In genomic region chr14:12821831-12822490, GRCm38 (mm10) we compare ENCODE assay signal across 8 mouse cellular contexts. TPM values are rescaled to one million over a fixed set of nuclear protein-coding genes. Genes with fewer than 3 reads are reported as not detected.
DNase-seq lines count a peak whose midpoint lies in the region; ATAC-seq and TF ChIP-seq lines count a peak whose summit lies in the region.

No protein-coding gene starts in this region.

- DNase-seq in gastrocnemius, adult 2 months, result no peak
- no peak for DNase-seq in gastrocnemius, postnatal 25 days
- DNase-seq in adrenal gland, postnatal 25 days, result peak; percentile 35
- peak; percentile 6 to 14 for DNase-seq in heart, postnatal 14 days
- peak; percentile 71 to 74 for DNase-seq in left cerebral cortex, postnatal 25 days (ENCODE audit: low spot score in 2 of 2)

- peak overlapping the region; percentile 60 for H3K9ac ChIP-seq in embryonic facial prominence, embryonic 12.5 days
- H3K9ac ChIP-seq in neural tube, embryonic 13.5 days, result peak overlapping the region; percentile 97

- H3K4me3 ChIP-seq in gastrocnemius, adult 2 months, result peak overlapping the region; percentile 32
- peak overlapping the region; percentile 52 for H3K4me3 ChIP-seq in embryonic facial prominence, embryonic 12.5 days
- H3K4me3 ChIP-seq in neural tube, embryonic 13.5 days, result peak overlapping the region; percentile 83

- H3K9me3 ChIP-seq in embryonic facial prominence, embryonic 12.5 days, result no peaks in the 10 kb centered on the region
- H3K9me3 ChIP-seq in neural tube, embryonic 13.5 days, result no peaks in the 10 kb centered on the region

- no peak for TF ChIP-seq CTCF in gastrocnemius, adult 2 months (IDR thresholded peaks at IDR 0.05)

- H3K36me3 ChIP-seq in embryonic facial prominence, embryonic 12.5 days, result no peaks in the 10 kb centered on the region
- H3K36me3 ChIP-seq in neural tube, embryonic 13.5 days, result no peaks in the 10 kb centered on the region

- H3K4me1 ChIP-seq in embryonic facial prominence, embryonic 12.5 days, result no peaks in the 10 kb centered on the region
- H3K4me1 ChIP-seq in neural tube, embryonic 13.5 days (replicated peaks), result peaks cover 38% of the 10 kb centered on the region

- H3K4me2 ChIP-seq in embryonic facial prominence, embryonic 12.5 days (replicated peaks), result peak overlapping the region; percentile 87
- H3K4me2 ChIP-seq in neural tube, embryonic 13.5 days, result peak overlapping the region; percentile 70

- peak; percentile 85 for ATAC-seq in embryonic facial prominence, embryonic 12.5 days (ENCODE audit: insufficient number of reproducible peaks, insufficient read depth, low FRiP score, low TSS enrichment)
- peak; percentile 78 for ATAC-seq in neural tube, embryonic 13.5 days (ENCODE audit: low read depth)
- no peak for ATAC-seq in activated CD4-positive, CD25-positive, alpha-beta regulatory T cell, adult 4 months

- under 1% methylated on average over 52 of the region's 58 CpGs for WGBS in embryonic facial prominence, embryonic 12.5 days
- under 1% methylated on average over 56 of the region's 58 CpGs for WGBS in neural tube, embryonic 13.5 days

- H3K27ac ChIP-seq in gastrocnemius, adult 2 months, result no peak overlapping the region
- peak overlapping the region; percentile 60 for H3K27ac ChIP-seq in embryonic facial prominence, embryonic 12.5 days
- peak overlapping the region; percentile 97 for H3K27ac ChIP-seq in neural tube, embryonic 13.5 days (replicated peaks)

- H3K27me3 ChIP-seq in embryonic facial prominence, embryonic 12.5 days, result peaks cover 23% of the 10 kb centered on the region
- no peaks in the 10 kb centered on the region for H3K27me3 ChIP-seq in neural tube, embryonic 13.5 days

- intact Hi-C loops in gastrocnemius, adult 2 months (cut with DNase I), result no loop called here
- intact Hi-C loops in heart, postnatal 14 days (cut with DNase I), result no loop called here
- intact Hi-C loops in left cerebral cortex, postnatal 25 days (cut with DNase I), result loop anchor here (2.0 to 5.0 kb wide), 5 partner anchors 179 to 377 kb away; no protein-coding TSS in a partner anchor

RNA-seq across cellular contexts. Expression of gene Cadps, which starts 0.9 kb away (rescaled TPM):
- under 1 TPM; 0.06 to 0.20 TPM for total RNA-seq in gastrocnemius, adult 2 months (2021)
- under 1 TPM in 1 of 2 experiments, not detected in 1; 0.05 TPM for total RNA-seq in gastrocnemius, postnatal 25 days (2021)
- 9.7 and 12.7 TPM in 2 replicates for total RNA-seq in adrenal gland, postnatal 25 days (2021)
- polyA plus RNA-seq in embryonic facial prominence, embryonic 12.5 days (2016; fragmentation: Nextera tagmentation; extraction: Ambion mirVana), result 2.5 and 3.8 TPM in 2 replicates
- under 1 TPM; 0.05 to 0.14 TPM for total RNA-seq in heart, postnatal 14 days (2021)
- total RNA-seq in left cerebral cortex, postnatal 25 days (2021), result 100 to 1,000 TPM; 224 to 229 TPM
- polyA plus RNA-seq in neural tube, embryonic 13.5 days (2015; fragmentation: Nextera tagmentation; extraction: Ambion mirVana), result 32.1 and 34.2 TPM in 2 replicates
- under 1 TPM in 1 of 2 experiments, not detected in 1; 0.57 TPM for polyA plus RNA-seq in activated CD4-positive, CD25-positive, alpha-beta regulatory T cell, adult 4 months (2017; shearing (Covaris generic))

Comparison
In these comparisons a context has a peak if more than half of its experiments do, and no peak if none do; other contexts are left out.
1. DNase-seq: peak in adrenal gland, postnatal 25 days (single experiment), heart, postnatal 14 days (2 of 2) and left cerebral cortex, postnatal 25 days (2 of 2); none in gastrocnemius, adult 2 months (single experiment) and gastrocnemius, postnatal 25 days (single experiment).
2. H3K4me3 ChIP-seq: peak in every context shown above with its lines; median percentile 83 in neural tube, embryonic 13.5 days; 52 in embryonic facial prominence, embryonic 12.5 days; 32 in gastrocnemius, adult 2 months.
3. RNA of gene Cadps, which starts 0.9 kb away (total RNA-seq): 224 to 229 TPM in left cerebral cortex, postnatal 25 days; 9.7 to 12.7 TPM in adrenal gland, postnatal 25 days, 0.06 to 0.20 TPM in gastrocnemius, adult 2 months, 0.05 to 0.14 TPM in heart, postnatal 14 days and 0.05 TPM in gastrocnemius, postnatal 25 days; every median in the first group is over 10 times any median in the second.